Mouse (Mus musculus) midbrain, embryonic 14.5 days (tissue): Measurements from ENCODE around the gene Hoxc10. TPM values are rescaled to one million over a fixed set of nuclear protein-coding genes. Genes with fewer than 3 reads are reported as not detected.
A peak's percentile ranks its signal among the peaks of the same experiment; 100 is the strongest.

Experiments
- ATAC-seq: fragments of 200-750 bp; cut with Nextera tagmentation; 2 replicates; pipeline ENCODE4 v1.8.0; 2017; ENCODE audit warnings: moderate number of reproducible peaks, moderate library complexity; ENCODE audit not compliant: low FRiP score, low TSS enrichment
- DNase-seq: peaks from one replicate; pipeline ENCODE4 v3.0.0-alpha.2; 2015
- H3K27ac ChIP-seq: fragments of 300-500 bp; sonication (generic); replicated peaks from 2 replicates; pipeline ENCODE4 v1.5.1; 2014; ENCODE audit warnings: mild to moderate bottlenecking, low read depth, low read length, moderate library complexity
- H3K27me3 ChIP-seq: fragments of 300-500 bp; sonication (generic); 2 replicates; pipeline ENCODE4 v1.6.1; 2014; ENCODE audit warnings: low read length, control low read depth, mixed read lengths; ENCODE audit not compliant: control insufficient read depth, insufficient read depth
- H3K36me3 ChIP-seq: fragments of 300-500 bp; sonication (generic); 2 replicates; pipeline ENCODE4 v1.6.1; 2014; ENCODE audit warnings: low read length, control low read depth; ENCODE audit not compliant: control insufficient read depth, insufficient read depth
- H3K4me1 ChIP-seq: fragments of 300-500 bp; sonication (generic); 2 replicates; pipeline ENCODE4 v1.6.1; 2014; ENCODE audit warnings: mild to moderate bottlenecking, antibody characterized with exemption, low read length, control low read depth; ENCODE audit not compliant: control insufficient read depth, insufficient read depth
- H3K4me2 ChIP-seq: fragments of 300-500 bp; sonication (generic); 2 replicates; pipeline ENCODE4 v1.6.1; 2014; ENCODE audit warnings: mild to moderate bottlenecking, low read length, moderate library complexity
- H3K4me3 ChIP-seq: fragments of 300-500 bp; sonication (generic); replicated peaks from 2 replicates; pipeline ENCODE4 v1.5.1; 2014; ENCODE audit warnings: low read depth, low read length
- H3K9ac ChIP-seq: fragments of 300-500 bp; sonication (generic); replicated peaks from 2 replicates; pipeline ENCODE4 v1.6.1; 2014; ENCODE audit warnings: mild to moderate bottlenecking, low read length, moderate library complexity
- H3K9me3 ChIP-seq: fragments of 300-500 bp; sonication (generic); 2 replicates; pipeline ENCODE4 v1.6.1; 2016; ENCODE audit warnings: low read length, control low read depth, mixed read lengths; ENCODE audit not compliant: control insufficient read depth
- WGBS: fragments of 180-500 bp; shearing (Covaris S2); extraction: QIAGEN DNeasy Blood & Tissue Kit; methylation state at CpG from one replicate; pipeline ENCODE4 v1.1.7; 2014; 5-methylcytosine and 5-hydroxymethylcytosine counted together
- polyA plus RNA-seq: library from polyadenylated mRNA; unstranded; fragments of >200 nt; fragmentation: Nextera tagmentation; extraction: Ambion mirVana; gene quantifications from 2 replicates; pipeline ENCODE4 v1.2.1, GENCODE M21; 2014

Gene Hoxc10
- polyA plus RNA-seq, 1 experiment from 2014 or later, result not detected

GRCm38 (mm10) chr15:102987124-102987833 lies 20.7 kb downstream of the Hoxc10 start:
- 2% methylated on average over 21 of the region's 21 CpGs for WGBS

DNA sequence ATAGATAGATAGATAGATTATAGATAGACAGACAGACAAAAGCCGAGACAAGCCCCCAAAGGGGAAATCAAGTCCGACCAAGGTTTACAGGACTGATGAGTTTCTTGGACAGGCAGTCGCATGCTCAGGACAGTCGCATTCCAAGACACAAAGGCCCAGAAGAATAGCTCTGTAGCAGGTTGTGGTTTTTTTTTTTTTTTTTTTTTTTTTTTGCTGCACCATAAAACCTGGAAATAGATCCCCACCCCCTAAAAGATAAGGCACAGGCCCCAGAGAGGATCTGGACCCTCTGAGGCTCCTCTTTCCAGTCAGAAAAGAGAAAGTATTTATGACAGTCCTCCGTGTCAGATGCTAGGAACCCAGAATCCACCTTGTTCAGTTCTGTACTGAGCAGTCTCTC lies 21.5 kb downstream of the Hoxc10 start:
- no peaks in the 10 kb centered on the region for H3K4me1 ChIP-seq
- H3K4me3 ChIP-seq, result no peak overlapping the region
- H3K27me3 ChIP-seq, result peaks cover 97% of the 10 kb centered on the region
- 19% methylated on average over 5 of the region's 5 CpGs for WGBS
- DNase-seq, result no peak
- ATAC-seq, result no peak
- no peaks in the 10 kb centered on the region for H3K9me3 ChIP-seq
- no peak overlapping the region for H3K9ac ChIP-seq
- H3K4me2 ChIP-seq, result no peak overlapping the region
- no peaks in the 10 kb centered on the region for H3K36me3 ChIP-seq
- no peak overlapping the region for H3K27ac ChIP-seq

More at GRCm38 (mm10) chr15:102987124-102987833, 20.7 kb downstream of the Hoxc10 start:
- H3K27ac ChIP-seq, result no peak overlapping the region
- ATAC-seq, result peak; percentile 27; the same call in 1 of the 2 replicates
- no peaks in the 10 kb centered on the region for H3K36me3 ChIP-seq
- no peaks in the 10 kb centered on the region for H3K4me1 ChIP-seq
- peaks cover 97% of the 10 kb centered on the region for H3K27me3 ChIP-seq
- H3K4me3 ChIP-seq, result no peak overlapping the region
- no peak overlapping the region for H3K9ac ChIP-seq
- no peak overlapping the region for H3K4me2 ChIP-seq
- peak; percentile 97 for DNase-seq
- no peaks in the 10 kb centered on the region for H3K9me3 ChIP-seq

GRCm38 (mm10) chr15:102990461-102991397 lies 24.1 kb downstream of the Hoxc10 start, which contains the start of gene Hoxc8:
Hoxc8 (plus strand) TSS chr15:102990607.
- no peak within 1 kb of the TSS for H3K9ac ChIP-seq
- no peaks in the 10 kb centered on the region for H3K36me3 ChIP-seq
- no peak within 1 kb of the TSS for H3K4me2 ChIP-seq
- WGBS, result under 1% methylated on average over 69 of the region's 69 CpGs
- ATAC-seq, result no peak
- no peak within 1 kb of the TSS for H3K27ac ChIP-seq
- no peaks in the 10 kb centered on the region for H3K9me3 ChIP-seq
- peak; percentile 47 for DNase-seq
- no peaks in the 10 kb centered on the region for H3K4me1 ChIP-seq
- H3K27me3 ChIP-seq, result peaks cover 96% of the 10 kb centered on the region
- H3K4me3 ChIP-seq, result no peak within 1 kb of the TSS

GRCm38 (mm10) chr15:102991782-102992181 lies 25.2 kb downstream of the Hoxc10 start:
- no peaks in the 10 kb centered on the region for H3K9me3 ChIP-seq
- no peak overlapping the region for H3K9ac ChIP-seq
- no peak overlapping the region for H3K27ac ChIP-seq
- no peak overlapping the region for H3K4me3 ChIP-seq
- ATAC-seq (no peak), DNase-seq (no peak)
- no peaks in the 10 kb centered on the region for H3K36me3 ChIP-seq
- H3K4me2 ChIP-seq, result no peak overlapping the region
- no peaks in the 10 kb centered on the region for H3K4me1 ChIP-seq
- H3K27me3 ChIP-seq, result peaks cover 96% of the 10 kb centered on the region
- WGBS, result 1% methylated on average over 7 of the region's 7 CpGs

- ATAC-seq (no peak), DNase-seq (no peak)
- no peak overlapping the region for H3K4me2 ChIP-seq
- peaks cover 96% of the 10 kb centered on the region for H3K27me3 ChIP-seq
- H3K36me3 ChIP-seq, result no peaks in the 10 kb centered on the region
- WGBS, result under 1% methylated on average over 11 of the region's 11 CpGs
- H3K27ac ChIP-seq, result no peak overlapping the region
- H3K9ac ChIP-seq, result no peak overlapping the region
- no peaks in the 10 kb centered on the region for H3K9me3 ChIP-seq
- no peaks in the 10 kb centered on the region for H3K4me1 ChIP-seq
- H3K4me3 ChIP-seq, result no peak overlapping the region
Measured at GRCm38 (mm10) chr15:102992206-102992605, 25.6 kb downstream of the Hoxc10 start.

DNA sequence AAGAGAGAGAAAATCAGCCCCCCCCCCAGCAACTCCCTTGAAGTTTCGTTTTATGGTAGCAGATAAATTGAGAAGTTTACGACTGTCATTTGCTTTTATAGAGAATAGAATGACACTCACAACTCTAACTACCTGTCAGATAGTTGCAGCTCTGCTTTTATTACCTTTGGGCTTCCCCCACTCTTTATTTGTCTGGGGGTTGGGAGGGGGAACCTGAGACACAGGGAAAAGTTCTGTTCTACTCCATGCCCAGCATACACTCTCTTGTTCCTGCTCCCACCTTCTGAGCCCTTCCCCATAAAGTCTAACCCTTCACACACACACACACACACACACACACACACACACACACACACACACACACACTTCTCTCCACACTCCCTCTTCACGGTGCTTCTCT lies 26.3 kb downstream of the Hoxc10 start:
- no peak overlapping the region for H3K27ac ChIP-seq
- WGBS, result 5% methylated on average over 3 of the region's 3 CpGs
- H3K9me3 ChIP-seq, result no peaks in the 10 kb centered on the region
- DNase-seq (no peak), ATAC-seq (no peak)
- H3K4me1 ChIP-seq, result no peaks in the 10 kb centered on the region
- no peak overlapping the region for H3K4me3 ChIP-seq
- peaks cover 96% of the 10 kb centered on the region for H3K27me3 ChIP-seq
- H3K9ac ChIP-seq, result no peak overlapping the region
- no peak overlapping the region for H3K4me2 ChIP-seq
- no peaks in the 10 kb centered on the region for H3K36me3 ChIP-seq

GRCm38 (mm10) chr15:102996548-102996947 lies 30.0 kb downstream of the Hoxc10 start:
- ATAC-seq, result no peak
- H3K4me1 ChIP-seq, result no peaks in the 10 kb centered on the region
- peaks cover 97% of the 10 kb centered on the region for H3K27me3 ChIP-seq
- H3K27ac ChIP-seq, result no peak overlapping the region
- no peaks in the 10 kb centered on the region for H3K36me3 ChIP-seq
- H3K4me3 ChIP-seq, result no peak overlapping the region
- 1% methylated on average over 9 of the region's 9 CpGs for WGBS
- no peak overlapping the region for H3K4me2 ChIP-seq
- no peaks in the 10 kb centered on the region for H3K9me3 ChIP-seq
- no peak overlapping the region for H3K9ac ChIP-seq
- DNase-seq, result no peak

DNA sequence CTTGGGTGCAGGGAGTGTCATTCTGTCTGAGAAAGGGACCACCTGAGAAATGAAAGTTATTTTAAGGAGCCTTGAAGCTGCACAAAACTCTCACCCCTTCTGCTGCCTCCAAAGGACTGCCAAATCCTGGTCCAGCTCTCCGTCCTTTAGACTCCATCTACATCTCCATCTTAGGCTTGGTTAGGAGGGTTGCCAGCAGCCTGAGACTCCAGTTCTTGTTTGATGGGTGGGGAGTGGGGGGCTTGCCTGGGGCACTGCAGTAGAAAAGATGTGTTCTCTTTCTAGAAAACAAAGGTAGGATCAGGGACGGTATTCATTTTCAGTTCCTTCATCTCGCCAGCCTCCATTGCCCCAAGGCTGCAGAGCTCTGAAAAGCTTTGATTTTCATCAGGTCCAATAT lies 30.8 kb downstream of the Hoxc10 start:
- Histone ChIP-seq H3K36me3 (no peaks in the 10 kb centered on the region), H3K4me2 (no peak overlapping the region), H3K9ac (no peak overlapping the region), H3K9me3 (no peaks in the 10 kb centered on the region), H3K27me3 (peaks cover 97% of the 10 kb centered on the region), H3K4me3 (no peak overlapping the region), H3K4me1 (no peaks in the 10 kb centered on the region), H3K27ac (no peak overlapping the region)
- ATAC-seq (no peak), DNase-seq (no peak)
- 0% methylated on average over 3 of the region's 3 CpGs for WGBS
